Mouse (Mus musculus): Measurements from ENCODE around the gene Cep44. TPM values are rescaled to one million over a fixed set of nuclear protein-coding genes. Genes with fewer than 3 reads are reported as not detected.

The Cep44 gene
- polyA plus RNA-seq (2015; fragmentation: Nextera tagmentation; extraction: Ambion mirVana), result 22.5 and 29.6 TPM in 2 replicates

DNA sequence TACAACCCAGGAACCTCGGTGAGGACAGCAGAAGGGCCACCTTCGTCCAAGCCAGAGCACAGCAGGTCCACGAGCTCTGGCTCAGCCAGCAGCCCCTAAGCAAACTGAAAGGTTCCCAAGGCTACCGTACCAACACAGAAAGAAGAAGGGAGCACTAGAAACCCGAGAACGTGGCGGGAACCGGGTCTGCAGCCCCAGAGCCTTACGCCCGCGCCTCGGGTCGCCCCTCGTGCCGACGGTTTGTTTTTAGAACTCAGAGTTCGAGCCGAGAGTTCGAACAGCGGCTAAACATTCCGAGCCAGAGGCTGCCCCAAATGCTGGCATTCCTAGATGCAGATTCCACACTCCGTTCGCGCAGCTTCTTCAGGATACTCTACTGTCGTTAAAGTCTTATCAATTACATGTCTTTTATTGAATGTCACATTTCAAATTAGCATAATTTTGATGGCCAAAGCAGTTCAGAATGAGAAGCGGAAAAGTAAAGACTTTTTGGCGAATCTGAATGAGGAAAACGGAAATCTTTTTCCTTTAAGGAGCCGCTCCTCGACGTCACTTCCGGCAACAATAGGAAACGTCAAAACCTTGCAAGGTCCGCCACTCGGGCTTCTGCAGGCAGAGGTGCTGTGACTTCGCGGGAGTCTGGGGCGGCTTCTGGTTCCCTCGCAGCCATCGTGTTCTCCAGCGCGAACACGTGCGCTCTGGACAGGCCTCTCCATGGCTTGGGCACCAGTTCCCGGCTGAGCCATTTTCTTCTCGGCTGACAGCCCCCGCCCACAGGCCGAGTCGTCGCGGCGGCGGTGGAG lies at the start of gene Cep44, which contains the start of gene Fbxo8:
Gene Cep44 (minus strand): TSS at position 490 of the 803 bp plus-strand sequence.
Gene Fbxo8 (plus strand): TSS at position 533 of the 803 bp plus-strand sequence.
- Histone ChIP-seq H3K9ac (ENCODE audit: low read length) (peak within 1 kb of the TSS; percentile 95), H3K4me2 (ENCODE audit: low read depth, low read length) (peak within 1 kb of the TSS; percentile 83), H3K36me3 (ENCODE audit: control insufficient read depth, insufficient read depth) (no peaks in the 10 kb centered on the region), H3K4me1 (ENCODE audit: control insufficient read depth, insufficient read depth, low read length) (peaks cover 17% of the 10 kb centered on the region), H3K4me3 (ENCODE audit: low read length) (peak within 1 kb of the TSS; percentile 87), H3K9me3 (replicated peaks; ENCODE audit: control insufficient read depth, low read length) (no peaks in the 10 kb centered on the region), H3K27ac (ENCODE audit: low read length) (peak within 1 kb of the TSS; percentile 88), H3K27me3 (ENCODE audit: control insufficient read depth, insufficient read depth, low read length) (no peaks in the 10 kb centered on the region)
- under 1% methylated on average over 53 of the region's 53 CpGs for WGBS
- ATAC-seq (replicated peaks; ENCODE audit: extremely low read depth, insufficient read depth, low FRiP score), result peak; percentile 79

DNA sequence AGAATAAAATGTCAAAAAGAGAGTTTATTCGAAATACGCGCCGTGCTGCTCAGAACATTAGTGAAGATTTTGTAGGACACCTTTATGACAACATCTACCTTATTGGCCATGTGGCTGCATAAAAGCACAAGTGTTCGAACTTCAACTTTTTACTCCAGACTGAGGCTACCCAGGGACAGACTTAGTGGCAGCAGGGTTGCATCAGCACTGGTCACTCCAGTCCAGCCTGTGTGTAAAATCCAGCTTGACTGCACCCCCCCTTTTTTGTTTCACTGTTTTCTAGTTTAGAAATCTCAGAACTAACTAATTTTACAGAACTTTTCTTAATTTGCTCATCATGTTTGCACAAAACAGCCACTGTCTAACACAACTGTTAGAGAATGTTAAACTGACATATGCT lies 40.7 kb upstream of the Cep44 start:
- H3K27ac ChIP-seq (ENCODE audit: low read length), result no peak overlapping the region
- no peak overlapping the region for H3K4me2 ChIP-seq (ENCODE audit: low read depth, low read length)
- peaks cover 4% of the 10 kb centered on the region; the same call in 1 of the 2 replicates for H3K36me3 ChIP-seq (ENCODE audit: control insufficient read depth, insufficient read depth)
- H3K9me3 ChIP-seq (replicated peaks; ENCODE audit: control insufficient read depth, low read length), result no peaks in the 10 kb centered on the region
- no peaks in the 10 kb centered on the region for H3K27me3 ChIP-seq (ENCODE audit: control insufficient read depth, insufficient read depth, low read length)
- no peak overlapping the region for H3K9ac ChIP-seq (ENCODE audit: low read length)
- WGBS, result 96% methylated on average over 5 of the region's 5 CpGs
- no peak for ATAC-seq (replicated peaks; ENCODE audit: extremely low read depth, insufficient read depth, low FRiP score)
- H3K4me3 ChIP-seq (ENCODE audit: low read length), result no peak overlapping the region
- no peaks in the 10 kb centered on the region for H3K4me1 ChIP-seq (ENCODE audit: control insufficient read depth, insufficient read depth, low read length)

DNA sequence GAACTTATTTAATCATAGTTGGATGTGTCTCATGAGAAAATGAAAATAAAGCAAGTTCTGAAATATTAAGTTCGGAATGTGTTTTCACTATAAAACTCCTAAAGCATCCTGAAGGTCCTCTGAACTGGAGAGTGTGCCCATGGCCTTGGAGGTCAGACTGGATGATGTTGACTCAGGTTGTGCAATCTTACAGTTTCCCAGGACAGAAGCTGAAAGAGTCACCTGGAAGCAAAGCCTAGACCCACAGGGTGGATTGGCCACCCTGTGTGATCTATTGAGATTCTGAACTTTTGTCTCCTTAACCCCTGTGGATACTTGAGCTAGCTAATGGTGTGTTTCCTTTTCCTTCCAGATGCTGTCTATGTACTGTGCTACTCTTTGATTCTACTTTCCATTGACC lies 40.2 kb upstream of the Cep44 start:
- no peak overlapping the region for H3K27ac ChIP-seq (ENCODE audit: low read length)
- H3K9ac ChIP-seq (ENCODE audit: low read length), result no peak overlapping the region
- H3K4me3 ChIP-seq (ENCODE audit: low read length), result no peak overlapping the region
- no peaks in the 10 kb centered on the region for H3K27me3 ChIP-seq (ENCODE audit: control insufficient read depth, insufficient read depth, low read length)
- ATAC-seq (replicated peaks; ENCODE audit: extremely low read depth, insufficient read depth, low FRiP score), result no peak
- WGBS, result 96% methylated on average over 1 of the region's 1 CpGs
- H3K9me3 ChIP-seq (replicated peaks; ENCODE audit: control insufficient read depth, low read length), result no peaks in the 10 kb centered on the region
- no peak overlapping the region for H3K4me2 ChIP-seq (ENCODE audit: low read depth, low read length)
- H3K36me3 ChIP-seq (ENCODE audit: control insufficient read depth, insufficient read depth), result peaks cover 4% of the 10 kb centered on the region; the same call in 1 of the 2 replicates
- H3K4me1 ChIP-seq (ENCODE audit: control insufficient read depth, insufficient read depth, low read length), result 0 out of 2 replicates have a peak, but pooled peaks cover 2% of the 10 kb centered on the region

DNA sequence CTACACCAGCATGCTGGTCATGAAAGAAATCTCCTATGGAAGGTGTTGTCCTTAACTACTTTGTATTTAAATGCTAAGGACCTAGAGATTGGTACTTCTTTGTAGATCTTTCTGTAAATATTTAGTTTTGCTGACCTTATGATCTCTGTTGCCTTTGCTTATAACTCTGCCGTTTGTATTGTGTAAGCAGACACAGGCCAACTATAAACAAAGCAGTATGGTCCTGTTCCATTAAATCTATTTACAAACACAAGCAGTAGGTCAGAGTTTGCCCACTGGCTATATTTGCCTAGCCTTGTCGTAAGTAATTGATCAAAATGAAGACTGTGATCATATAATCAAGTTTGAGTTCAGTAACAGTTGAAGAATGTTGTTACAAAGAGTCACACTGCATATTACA lies 38.2 kb upstream of the Cep44 start:
- Histone ChIP-seq H3K27me3 (ENCODE audit: control insufficient read depth, insufficient read depth, low read length) (no peaks in the 10 kb centered on the region), H3K27ac (ENCODE audit: low read length) (no peak overlapping the region), H3K9me3 (replicated peaks; ENCODE audit: control insufficient read depth, low read length) (no peaks in the 10 kb centered on the region), H3K36me3 (ENCODE audit: control insufficient read depth, insufficient read depth) (peaks cover 4% of the 10 kb centered on the region; the same call in 1 of the 2 replicates), H3K4me1 (ENCODE audit: control insufficient read depth, insufficient read depth, low read length) (0 out of 2 replicates have a peak, but pooled peaks cover 2% of the 10 kb centered on the region), H3K4me2 (ENCODE audit: low read depth, low read length) (no peak overlapping the region), H3K4me3 (ENCODE audit: low read length) (no peak overlapping the region), H3K9ac (ENCODE audit: low read length) (no peak overlapping the region)
- WGBS, result 71% methylated on average over 2 of the region's 2 CpGs
- ATAC-seq (replicated peaks; ENCODE audit: extremely low read depth, insufficient read depth, low FRiP score), result no peak

DNA sequence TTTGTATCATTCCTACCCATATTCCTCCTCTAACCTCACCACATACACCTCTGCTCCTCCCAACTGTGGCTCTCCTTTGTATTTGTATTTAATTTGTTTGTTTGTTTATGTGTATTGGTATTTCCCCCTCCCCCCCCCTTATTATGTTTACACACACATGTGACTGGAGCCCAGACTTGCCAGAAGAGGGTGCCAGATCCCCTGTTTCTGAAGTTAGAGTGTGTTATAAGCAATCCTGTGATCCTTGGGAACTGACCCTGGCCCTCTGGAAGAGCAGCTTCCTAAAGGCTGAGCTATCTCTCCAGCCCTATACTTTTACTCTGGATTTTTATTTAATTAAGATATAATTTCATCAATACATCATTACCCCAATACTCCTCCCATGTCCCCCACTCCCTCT lies 32.0 kb upstream of the Cep44 start:
- no peak overlapping the region for H3K4me2 ChIP-seq (ENCODE audit: low read depth, low read length)
- no peaks in the 10 kb centered on the region for H3K9me3 ChIP-seq (replicated peaks; ENCODE audit: control insufficient read depth, low read length)
- H3K27me3 ChIP-seq (ENCODE audit: control insufficient read depth, insufficient read depth, low read length), result no peaks in the 10 kb centered on the region
- no peak for ATAC-seq (replicated peaks; ENCODE audit: extremely low read depth, insufficient read depth, low FRiP score)
- no peak overlapping the region for H3K9ac ChIP-seq (ENCODE audit: low read length)
- H3K36me3 ChIP-seq (ENCODE audit: control insufficient read depth, insufficient read depth), result no peaks in the 10 kb centered on the region
- H3K4me3 ChIP-seq (ENCODE audit: low read length), result no peak overlapping the region
- H3K4me1 ChIP-seq (ENCODE audit: control insufficient read depth, insufficient read depth, low read length), result 0 out of 2 replicates have a peak, but pooled peaks cover 2% of the 10 kb centered on the region
- H3K27ac ChIP-seq (ENCODE audit: low read length), result no peak overlapping the region

DNA sequence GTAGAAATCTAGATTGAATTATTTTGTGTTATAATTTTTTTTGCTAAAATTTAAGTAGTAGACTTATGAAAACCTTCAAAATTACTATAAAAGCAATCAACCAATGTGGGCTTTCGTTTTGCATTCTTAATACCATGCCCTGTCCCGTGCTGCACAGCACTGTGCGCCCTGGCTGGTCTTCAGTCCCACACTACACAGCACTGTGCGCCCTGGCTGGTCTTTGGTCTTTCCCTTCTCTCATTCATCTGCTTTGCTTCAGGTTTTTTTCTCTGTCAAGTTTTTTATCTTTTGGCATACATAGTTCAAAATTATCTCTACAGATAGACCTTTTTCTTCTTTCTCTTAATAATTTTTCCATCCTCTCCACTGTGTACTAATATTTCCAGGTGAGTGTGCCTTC lies 30.1 kb upstream of the Cep44 start:
- Histone ChIP-seq H3K27ac (ENCODE audit: low read length) (no peak overlapping the region), H3K9ac (ENCODE audit: low read length) (no peak overlapping the region), H3K4me2 (ENCODE audit: low read depth, low read length) (no peak overlapping the region), H3K36me3 (ENCODE audit: control insufficient read depth, insufficient read depth) (no peaks in the 10 kb centered on the region), H3K9me3 (replicated peaks; ENCODE audit: control insufficient read depth, low read length) (no peaks in the 10 kb centered on the region), H3K27me3 (ENCODE audit: control insufficient read depth, insufficient read depth, low read length) (no peaks in the 10 kb centered on the region), H3K4me1 (ENCODE audit: control insufficient read depth, insufficient read depth, low read length) (no peaks in the 10 kb centered on the region), H3K4me3 (ENCODE audit: low read length) (no peak overlapping the region)
- WGBS, result 82% methylated on average over 4 of the region's 4 CpGs
- ATAC-seq (replicated peaks; ENCODE audit: extremely low read depth, insufficient read depth, low FRiP score), result no peak

DNA sequence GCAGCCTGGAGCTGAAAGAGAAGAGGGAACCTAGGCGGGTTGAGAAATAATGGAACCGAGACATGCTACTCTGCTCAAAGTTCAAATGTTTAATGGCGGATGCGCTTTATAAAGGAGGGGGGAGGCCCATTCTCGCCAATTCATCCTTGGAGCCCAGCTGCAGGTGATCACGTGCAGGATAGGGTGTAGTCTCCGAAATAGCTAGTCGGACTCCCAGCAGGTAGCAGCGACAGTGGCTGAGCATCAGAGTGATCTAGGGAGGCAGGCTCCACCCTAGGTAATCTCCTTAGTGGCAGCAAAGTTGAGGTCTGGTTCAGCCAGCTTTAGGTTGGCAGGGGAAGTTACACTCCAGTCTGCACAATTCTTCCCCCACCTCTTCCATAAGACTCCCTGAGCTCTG lies 16.0 kb upstream of the Cep44 start:
- Histone ChIP-seq H3K4me3 (ENCODE audit: low read length) (no peak overlapping the region), H3K4me1 (ENCODE audit: control insufficient read depth, insufficient read depth, low read length) (no peaks in the 10 kb centered on the region), H3K9ac (ENCODE audit: low read length) (no peak overlapping the region), H3K27ac (ENCODE audit: low read length) (no peak overlapping the region), H3K27me3 (ENCODE audit: control insufficient read depth, insufficient read depth, low read length) (no peaks in the 10 kb centered on the region), H3K36me3 (ENCODE audit: control insufficient read depth, insufficient read depth) (no peaks in the 10 kb centered on the region), H3K9me3 (replicated peaks; ENCODE audit: control insufficient read depth, low read length) (no peaks in the 10 kb centered on the region), H3K4me2 (ENCODE audit: low read depth, low read length) (no peak overlapping the region)
- 94% methylated on average over 9 of the region's 9 CpGs for WGBS
- ATAC-seq (replicated peaks; ENCODE audit: extremely low read depth, insufficient read depth, low FRiP score), result no peak

DNA sequence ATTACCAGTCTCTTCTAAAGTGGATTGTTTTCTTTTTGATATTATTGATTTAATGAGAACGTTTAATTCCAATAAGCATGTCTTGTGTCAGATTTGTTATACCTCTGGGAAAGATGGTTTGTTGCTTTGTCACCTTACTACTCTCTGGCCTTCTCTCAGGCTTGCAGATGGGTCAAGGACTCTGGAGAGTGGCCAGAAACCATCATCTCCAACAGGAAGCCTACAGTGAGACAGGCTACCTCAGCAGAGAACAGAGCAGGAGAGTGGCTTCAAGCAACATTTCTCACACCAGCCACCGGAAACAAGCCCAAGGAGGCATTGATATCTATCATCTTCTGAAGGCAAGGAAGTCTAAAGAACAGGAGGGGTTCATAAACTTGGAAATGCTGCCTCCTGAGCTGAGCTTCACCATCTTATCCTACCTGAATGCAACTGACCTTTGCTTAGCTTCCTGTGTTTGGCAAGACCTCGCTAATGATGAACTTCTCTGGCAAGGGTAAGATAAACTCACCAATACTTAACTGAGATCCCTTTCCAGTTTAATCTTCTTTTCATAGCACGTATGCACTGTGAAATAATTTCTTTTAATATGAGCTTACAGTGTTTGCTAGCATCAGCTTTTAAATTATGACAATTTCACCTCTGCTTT lies 13.7 kb upstream of the Cep44 start:
- H3K4me2 ChIP-seq (ENCODE audit: low read depth, low read length), result no peak overlapping the region
- H3K27me3 ChIP-seq (ENCODE audit: control insufficient read depth, insufficient read depth, low read length), result no peaks in the 10 kb centered on the region
- H3K9me3 ChIP-seq (replicated peaks; ENCODE audit: control insufficient read depth, low read length), result no peaks in the 10 kb centered on the region
- H3K9ac ChIP-seq (ENCODE audit: low read length), result no peak overlapping the region
- H3K4me1 ChIP-seq (ENCODE audit: control insufficient read depth, insufficient read depth, low read length), result no peaks in the 10 kb centered on the region
- ATAC-seq (replicated peaks; ENCODE audit: extremely low read depth, insufficient read depth, low FRiP score), result no peak
- no peaks in the 10 kb centered on the region for H3K36me3 ChIP-seq (ENCODE audit: control insufficient read depth, insufficient read depth)
- WGBS, result 71% methylated on average over 4 of the region's 4 CpGs
- H3K4me3 ChIP-seq (ENCODE audit: low read length), result no peak overlapping the region
- H3K27ac ChIP-seq (ENCODE audit: low read length), result no peak overlapping the region

DNA sequence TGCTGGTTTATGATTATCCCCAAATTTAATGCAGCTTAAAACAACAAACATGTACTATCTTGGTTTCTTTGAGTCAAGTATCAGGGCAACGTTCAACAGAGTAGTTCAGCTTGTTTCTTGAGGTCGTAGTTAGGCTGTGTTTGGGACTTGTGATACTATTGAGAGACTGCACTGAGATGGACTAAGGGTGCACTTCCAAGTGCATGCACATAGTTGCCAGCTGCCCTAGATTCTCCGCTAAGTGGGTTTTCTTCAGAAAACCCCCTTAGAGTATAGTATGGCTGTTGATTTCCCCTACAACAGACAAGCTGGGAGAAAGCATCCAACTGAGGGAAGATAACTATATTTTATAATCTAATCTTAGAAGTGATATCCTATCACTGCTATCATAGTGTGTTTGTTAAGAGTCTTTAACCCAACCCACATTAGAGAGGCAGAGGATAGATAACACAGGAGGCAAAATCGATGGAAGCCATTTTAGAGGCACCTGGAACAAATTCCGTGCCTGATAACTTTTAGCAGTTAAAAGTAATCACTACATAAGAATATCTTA lies 1.8 kb upstream of the Cep44 start:
- no peak for ATAC-seq (replicated peaks; ENCODE audit: extremely low read depth, insufficient read depth, low FRiP score)
- no peaks in the 10 kb centered on the region for H3K27me3 ChIP-seq (ENCODE audit: control insufficient read depth, insufficient read depth, low read length)
- H3K9me3 ChIP-seq (replicated peaks; ENCODE audit: control insufficient read depth, low read length), result no peaks in the 10 kb centered on the region
- 39% methylated on average over 5 of the region's 5 CpGs for WGBS
- no peak overlapping the region for H3K9ac ChIP-seq (ENCODE audit: low read length)
- no peak overlapping the region for H3K4me3 ChIP-seq (ENCODE audit: low read length)
- peaks cover 17% of the 10 kb centered on the region for H3K4me1 ChIP-seq (ENCODE audit: control insufficient read depth, insufficient read depth, low read length)
- H3K36me3 ChIP-seq (ENCODE audit: control insufficient read depth, insufficient read depth), result no peaks in the 10 kb centered on the region
- H3K4me2 ChIP-seq (ENCODE audit: low read depth, low read length), result peak overlapping the region; percentile 82
- H3K27ac ChIP-seq (ENCODE audit: low read length), result no peak overlapping the region
